Mouse (Mus musculus): ENCODE results near the gene Kalrn. TPM values are rescaled to one million over a fixed set of nuclear protein-coding genes. Genes with fewer than 3 reads are reported as not detected.

Kalrn gene
- total and polyA plus RNA-seq, 2 experiments from 2014 or later: 19.4 to 44.5 TPM

GRCm38 (mm10) chr16:34042586-34042985, 530.7 kb downstream of the Kalrn start:
- ATAC-seq (ENCODE audit: insufficient read depth, low read depth): no peak
- Histone ChIP-seq H3K4me2 (ENCODE audit: low read depth, low read length) (no peak overlapping the region), H3K4me1 (ENCODE audit: control insufficient read depth, insufficient read depth) (0 out of 2 replicates have a peak, but pooled peaks cover 3% of the 10 kb centered on the region), H3K9ac (replicated peaks; ENCODE audit: low read depth, low read length) (no peak overlapping the region), H3K27me3 (ENCODE audit: control insufficient read depth, insufficient read depth, low read length) (no peaks in the 10 kb centered on the region), H3K36me3 (replicated peaks; ENCODE audit: control insufficient read depth, insufficient read depth, low read length) (peaks cover 29% of the 10 kb centered on the region), H3K27ac (ENCODE audit: low read depth) (no peak overlapping the region), H3K9me3 (replicated peaks; ENCODE audit: control insufficient read depth, low read length) (no peaks in the 10 kb centered on the region), H3K4me3 (ENCODE audit: low read depth, low read length) (no peak overlapping the region)
- DNase-seq (ENCODE audit: low spot score): no peak
- 97% methylated on average over 4 of the region's 4 CpGs for WGBS
- TF ChIP-seq EP300 (IDR thresholded peaks at IDR 0.05; ENCODE audit: low read depth): no peak

GRCm38 (mm10) chr16:34040276-34040675, 533.1 kb downstream of the Kalrn start:
- H3K27ac ChIP-seq (ENCODE audit: low read depth): no peak overlapping the region
- TF ChIP-seq CTCF (IDR thresholded peaks at IDR 0.05; ENCODE audit: low read depth) (0 out of 2 replicates have a peak, but pooled peaks have one; percentile 8), EP300 (IDR thresholded peaks at IDR 0.05; ENCODE audit: low read depth) (no peak)
- H3K4me1 ChIP-seq (ENCODE audit: control insufficient read depth, insufficient read depth): peaks cover 15% of the 10 kb centered on the region
- H3K27me3 ChIP-seq (ENCODE audit: control insufficient read depth, insufficient read depth, low read length): no peaks in the 10 kb centered on the region
- H3K4me3 ChIP-seq (ENCODE audit: low read depth, low read length): no peak overlapping the region
- ATAC-seq (ENCODE audit: insufficient read depth, low read depth) (no peak), DNase-seq (ENCODE audit: low spot score) (no peak)
- H3K9ac ChIP-seq (replicated peaks; ENCODE audit: low read depth, low read length): no peak overlapping the region
- H3K4me2 ChIP-seq (ENCODE audit: low read depth, low read length): no peak overlapping the region
- H3K9me3 ChIP-seq (replicated peaks; ENCODE audit: control insufficient read depth, low read length): no peaks in the 10 kb centered on the region
- H3K36me3 ChIP-seq (replicated peaks; ENCODE audit: control insufficient read depth, insufficient read depth, low read length): peaks cover 31% of the 10 kb centered on the region
- 79% methylated on average over 6 of the region's 6 CpGs for WGBS

GRCm38 (mm10) chr16:34039736-34040135, 533.6 kb downstream of the Kalrn start:
- Histone ChIP-seq H3K9ac (replicated peaks; ENCODE audit: low read depth, low read length) (no peak overlapping the region), H3K4me3 (ENCODE audit: low read depth, low read length) (no peak overlapping the region), H3K27me3 (ENCODE audit: control insufficient read depth, insufficient read depth, low read length) (no peaks in the 10 kb centered on the region), H3K4me2 (ENCODE audit: low read depth, low read length) (no peak overlapping the region), H3K9me3 (replicated peaks; ENCODE audit: control insufficient read depth, low read length) (no peaks in the 10 kb centered on the region), H3K36me3 (replicated peaks; ENCODE audit: control insufficient read depth, insufficient read depth, low read length) (peaks cover 31% of the 10 kb centered on the region), H3K27ac (ENCODE audit: low read depth) (no peak overlapping the region), H3K4me1 (ENCODE audit: control insufficient read depth, insufficient read depth) (peaks cover 15% of the 10 kb centered on the region)
- ATAC-seq (ENCODE audit: insufficient read depth, low read depth): no peak
- no peak for TF ChIP-seq CTCF (IDR thresholded peaks at IDR 0.05; ENCODE audit: low read depth)
- no peak for TF ChIP-seq EP300 (IDR thresholded peaks at IDR 0.05; ENCODE audit: low read depth)
- 75% methylated on average over 4 of the region's 4 CpGs for WGBS
- DNase-seq (ENCODE audit: low spot score): no peak

GRCm38 (mm10) chr16:34036327-34037047, 536.8 kb downstream of the Kalrn start:
- H3K27ac ChIP-seq (ENCODE audit: low read depth): peak overlapping the region; percentile 47; the same call in 1 of the 2 replicates
- WGBS: 32% methylated on average over 10 of the region's 10 CpGs
- no peak overlapping the region for H3K4me3 ChIP-seq (ENCODE audit: low read depth, low read length)
- peaks cover 46% of the 10 kb centered on the region for H3K36me3 ChIP-seq (replicated peaks; ENCODE audit: control insufficient read depth, insufficient read depth, low read length)
- DNase-seq (ENCODE audit: low spot score) (peak; percentile 35), ATAC-seq (ENCODE audit: insufficient read depth, low read depth) (no peak)
- H3K4me2 ChIP-seq (ENCODE audit: low read depth, low read length): no peak overlapping the region
- no peaks in the 10 kb centered on the region for H3K27me3 ChIP-seq (ENCODE audit: control insufficient read depth, insufficient read depth, low read length)
- no peak overlapping the region for H3K9ac ChIP-seq (replicated peaks; ENCODE audit: low read depth, low read length)
- H3K9me3 ChIP-seq (replicated peaks; ENCODE audit: control insufficient read depth, low read length): no peaks in the 10 kb centered on the region
- peaks cover 21% of the 10 kb centered on the region for H3K4me1 ChIP-seq (ENCODE audit: control insufficient read depth, insufficient read depth)
- TF ChIP-seq EP300 (IDR thresholded peaks at IDR 0.05; ENCODE audit: low read depth) (no peak), CTCF (IDR thresholded peaks at IDR 0.05; ENCODE audit: low read depth) (no peak)

- no peak for ATAC-seq (ENCODE audit: insufficient read depth, low read depth)
- no peak overlapping the region for H3K27ac ChIP-seq (ENCODE audit: low read depth)
- peaks cover 52% of the 10 kb centered on the region for H3K36me3 ChIP-seq (replicated peaks; ENCODE audit: control insufficient read depth, insufficient read depth, low read length)
- H3K9ac ChIP-seq (replicated peaks; ENCODE audit: low read depth, low read length): no peak overlapping the region
- H3K9me3 ChIP-seq (replicated peaks; ENCODE audit: control insufficient read depth, low read length): no peaks in the 10 kb centered on the region
- H3K4me3 ChIP-seq (ENCODE audit: low read depth, low read length): no peak overlapping the region
- DNase-seq (ENCODE audit: low spot score): no peak
- no peaks in the 10 kb centered on the region for H3K27me3 ChIP-seq (ENCODE audit: control insufficient read depth, insufficient read depth, low read length)
- no peak for TF ChIP-seq EP300 (IDR thresholded peaks at IDR 0.05; ENCODE audit: low read depth)
- TF ChIP-seq CTCF (IDR thresholded peaks at IDR 0.05; ENCODE audit: low read depth): no peak
- no peak overlapping the region for H3K4me2 ChIP-seq (ENCODE audit: low read depth, low read length)
- H3K4me1 ChIP-seq (ENCODE audit: control insufficient read depth, insufficient read depth): peaks cover 27% of the 10 kb centered on the region
- 78% methylated on average over 2 of the region's 2 CpGs for WGBS
Measured at GRCm38 (mm10) chr16:34035780-34036179, 537.6 kb downstream of the Kalrn start.

- TF ChIP-seq EP300 (IDR thresholded peaks at IDR 0.05; ENCODE audit: low read depth) (no peak), CTCF (IDR thresholded peaks at IDR 0.05; ENCODE audit: low read depth) (no peak)
- Histone ChIP-seq H3K27ac (ENCODE audit: low read depth) (no peak overlapping the region), H3K4me2 (ENCODE audit: low read depth, low read length) (no peak overlapping the region), H3K4me3 (ENCODE audit: low read depth, low read length) (no peak overlapping the region), H3K36me3 (replicated peaks; ENCODE audit: control insufficient read depth, insufficient read depth, low read length) (peaks cover 48% of the 10 kb centered on the region), H3K9ac (replicated peaks; ENCODE audit: low read depth, low read length) (no peak overlapping the region), H3K4me1 (ENCODE audit: control insufficient read depth, insufficient read depth) (peaks cover 40% of the 10 kb centered on the region), H3K27me3 (ENCODE audit: control insufficient read depth, insufficient read depth, low read length) (no peaks in the 10 kb centered on the region), H3K9me3 (replicated peaks; ENCODE audit: control insufficient read depth, low read length) (no peaks in the 10 kb centered on the region)
- 91% methylated on average over 17 of the region's 17 CpGs for WGBS
- DNase-seq (ENCODE audit: low spot score) (no peak), ATAC-seq (ENCODE audit: insufficient read depth, low read depth) (no peak)
Measured at GRCm38 (mm10) chr16:34034267-34034666, 539.1 kb downstream of the Kalrn start.

Measured in heart, postnatal 0 days (tissue).